Mouse (Mus musculus): Measurements from ENCODE around the gene Hnrnpdl. TPM values are rescaled to one million over a fixed set of nuclear protein-coding genes. Genes with fewer than 3 reads are reported as not detected.

The Hnrnpdl gene
- polyA plus RNA-seq, 1 experiment from 2014 or later = 132 TPM

DNA sequence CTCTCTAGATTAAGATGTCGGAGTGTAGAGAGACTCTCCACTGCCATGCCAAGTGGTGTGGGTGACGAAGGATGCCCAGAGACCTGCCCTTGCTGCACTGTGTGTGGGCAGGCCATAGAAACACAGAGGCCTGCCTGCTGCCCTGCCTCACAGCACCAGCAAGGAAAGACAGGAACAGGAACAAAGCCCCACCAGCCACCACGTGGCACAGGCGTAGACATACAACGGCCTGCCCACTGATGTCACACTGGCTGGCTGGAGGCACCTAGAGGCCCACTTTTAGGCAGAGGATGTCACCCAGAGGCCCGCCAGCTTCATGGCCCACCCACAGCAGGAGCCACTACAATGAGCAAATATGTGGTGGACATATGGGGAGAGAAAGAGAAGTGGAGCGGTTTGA lies 39.4 kb downstream of the Hnrnpdl start:
- ATAC-seq (ENCODE audit: low read depth) = no peak
- H3K4me2 ChIP-seq (ENCODE audit: low read depth, low read length) = no peak overlapping the region
- 63% methylated on average over 7 of the region's 7 CpGs for WGBS

DNA sequence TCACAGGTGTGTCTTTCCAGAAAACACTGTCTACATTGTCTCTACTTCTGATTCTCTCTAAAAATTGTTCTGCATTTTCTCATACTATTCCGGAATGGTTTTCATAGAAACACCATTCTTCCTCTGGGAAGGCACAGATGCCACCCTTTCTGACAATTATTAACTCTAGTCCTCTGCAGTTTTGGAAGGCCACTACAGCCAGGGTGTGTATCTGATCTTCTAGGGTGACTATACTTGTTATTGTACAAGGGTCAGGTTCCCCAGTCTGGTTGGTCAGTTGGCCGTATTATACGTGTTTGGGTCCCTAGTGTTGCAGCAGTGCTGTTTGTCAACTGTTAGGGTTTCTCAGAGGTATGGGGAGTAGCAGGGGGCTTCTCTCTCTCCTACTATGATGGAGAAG lies 44.8 kb downstream of the Hnrnpdl start:
- no peak overlapping the region for H3K9ac ChIP-seq (ENCODE audit: low read length)
- H3K4me3 ChIP-seq (ENCODE audit: low read length) = no peak overlapping the region
- no peaks in the 10 kb centered on the region for H3K4me1 ChIP-seq (replicated peaks; ENCODE audit: control insufficient read depth, insufficient read depth, low read length)
- no peak for ATAC-seq (ENCODE audit: low read depth)
- peaks cover 2% of the 10 kb centered on the region for H3K9me3 ChIP-seq (ENCODE audit: control insufficient read depth, low read length)
- H3K27ac ChIP-seq (ENCODE audit: low read length) = no peak overlapping the region
- no peaks in the 10 kb centered on the region for H3K27me3 ChIP-seq (ENCODE audit: control insufficient read depth, insufficient read depth, low read depth, low read length)
- no peaks in the 10 kb centered on the region for H3K36me3 ChIP-seq (ENCODE audit: control insufficient read depth, insufficient read depth, low read length)
- H3K4me2 ChIP-seq (ENCODE audit: low read depth, low read length) = no peak overlapping the region
- 93% methylated on average over 3 of the region's 3 CpGs for WGBS

More for the DNA sequence above, 39.4 kb downstream of the Hnrnpdl start:
- Histone ChIP-seq H3K36me3 (ENCODE audit: control insufficient read depth, insufficient read depth, low read length) (no peaks in the 10 kb centered on the region), H3K9ac (ENCODE audit: low read length) (no peak overlapping the region; the same call in 1 of the 2 replicates), H3K9me3 (ENCODE audit: control insufficient read depth, low read length) (peaks cover 2% of the 10 kb centered on the region), H3K27me3 (ENCODE audit: control insufficient read depth, insufficient read depth, low read depth, low read length) (no peaks in the 10 kb centered on the region), H3K4me1 (replicated peaks; ENCODE audit: control insufficient read depth, insufficient read depth, low read length) (no peaks in the 10 kb centered on the region), H3K4me3 (ENCODE audit: low read length) (no peak overlapping the region), H3K27ac (ENCODE audit: low read length) (no peak overlapping the region)

GRCm38 (mm10) chr5:99994166-99994565 lies 45.3 kb downstream of the Hnrnpdl start:
- WGBS = 62% methylated on average over 3 of the region's 3 CpGs
- Histone ChIP-seq H3K9ac (ENCODE audit: low read length) (no peak overlapping the region), H3K4me3 (ENCODE audit: low read length) (no peak overlapping the region), H3K27ac (ENCODE audit: low read length) (no peak overlapping the region), H3K36me3 (ENCODE audit: control insufficient read depth, insufficient read depth, low read length) (no peaks in the 10 kb centered on the region), H3K27me3 (ENCODE audit: control insufficient read depth, insufficient read depth, low read depth, low read length) (no peaks in the 10 kb centered on the region), H3K4me1 (replicated peaks; ENCODE audit: control insufficient read depth, insufficient read depth, low read length) (no peaks in the 10 kb centered on the region), H3K9me3 (ENCODE audit: control insufficient read depth, low read length) (peaks cover 2% of the 10 kb centered on the region), H3K4me2 (ENCODE audit: low read depth, low read length) (no peak overlapping the region)
- no peak for ATAC-seq (ENCODE audit: low read depth)

Other genes starting within 250 kb of the Hnrnpdl start
- gene Vamp9, start 133.4 kb downstream of the Hnrnpdl start, polyA plus RNA-seq (2015; fragmentation: Nextera tagmentation; extraction: Ambion mirVana) = 0.34 and 0.40 TPM in 2 replicates
- 44.0 and 52.8 TPM in 2 replicates for gene Hnrnpd, start 60.7 kb downstream of the Hnrnpdl start, polyA plus RNA-seq (2015; fragmentation: Nextera tagmentation; extraction: Ambion mirVana)
- gene 4930524J08Rik, start 60.6 kb downstream of the Hnrnpdl start, polyA plus RNA-seq (2015; fragmentation: Nextera tagmentation; extraction: Ambion mirVana) = 1.7 TPM in 2 replicates
- 44.6 and 48.7 TPM in 2 replicates for gene Enoph1, start 321 bp upstream of the Hnrnpdl start, polyA plus RNA-seq (2015; fragmentation: Nextera tagmentation; extraction: Ambion mirVana)
- 9.4 and 10.1 TPM in 2 replicates for gene Tmem150c, start 120.1 kb upstream of the Hnrnpdl start, polyA plus RNA-seq (2015; fragmentation: Nextera tagmentation; extraction: Ambion mirVana)

Measured in lung, embryonic 16.5 days (tissue).